Mouse (Mus musculus) adipose tissue, adult 10 weeks (tissue): ENCODE results near the gene Olig2. TPM values are rescaled to one million over a fixed set of nuclear protein-coding genes. Genes with fewer than 3 reads are reported as not detected.

Experiments
- polyA plus RNA-seq: library from polyadenylated mRNA; stranded (reverse); fragments of 350-450 nt; fragmentation: Illumina TruSeq; extraction: RNeasy Lipid Tissue Mini Kit (QIAGEN cat#74804); gene quantifications from one replicate; pipeline ENCODE4 v1.2.3, GENCODE M21; 2014; ENCODE audit warnings: low read depth, low replicate concordance

Gene Olig2
- not detected for polyA plus RNA-seq

GRCm38 (mm10) chr16:91225233-91226037 lies at the start of gene Olig2:
TSS of gene Olig2 (plus strand) at chr16:91225457.

GRCm38 (mm10) chr16:91269468-91270211 lies 44.4 kb downstream of the Olig2 start, which contains the start of gene Olig1:
TSS of gene Olig1 (plus strand) at chr16:91269772.

Other genes starting within 250 kb of the Olig2 start
- gene Synj1, start 214.1 kb upstream of the Olig2 start, polyA plus RNA-seq = 26.2 TPM
- 50.3 TPM for gene Paxbp1, start 180.9 kb upstream of the Olig2 start, polyA plus RNA-seq
- gene 4932438H23Rik, start 130.3 kb upstream of the Olig2 start, polyA plus RNA-seq = 6.6 TPM
- gene Olig1, start 44.3 kb downstream of the Olig2 start, polyA plus RNA-seq = 0.81 TPM
- gene Ifnar2, start 147.3 kb downstream of the Olig2 start, polyA plus RNA-seq = 60.9 TPM
- not detected for gene Gm21970, start 166.3 kb downstream of the Olig2 start, polyA plus RNA-seq
- 54.5 TPM for gene Il10rb, start 180.7 kb downstream of the Olig2 start, polyA plus RNA-seq